In genomic region chr15:99399503-99400245, GRCm38 (mm10) we compare ENCODE assay signal across 7 mouse cellular contexts. TPM values are rescaled to one million over a fixed set of nuclear protein-coding genes. Genes with fewer than 3 reads are reported as not detected.
DNase-seq lines count a peak whose midpoint lies in the region; ATAC-seq lines count a peak whose summit lies in the region.

No protein-coding gene starts in this region.

- H3K27me3 ChIP-seq in heart, embryonic 12.5 days (replicated peaks) = no peaks in the 10 kb centered on the region
- no peaks in the 10 kb centered on the region for H3K27me3 ChIP-seq in midbrain, embryonic 14.5 days (ENCODE audit: control insufficient read depth, insufficient read depth, low read length)
- no peaks in the 10 kb centered on the region for H3K27me3 ChIP-seq in midbrain, embryonic 10.5 days (ENCODE audit: low read depth, poor library complexity, severe bottlenecking)
- H3K27me3 ChIP-seq in heart, embryonic 15.5 days = no peaks in the 10 kb centered on the region

- H3K4me3 ChIP-seq in heart, embryonic 12.5 days = no peak overlapping the region
- H3K4me3 ChIP-seq in midbrain, embryonic 14.5 days (replicated peaks; ENCODE audit: low read depth, low read length) = no peak overlapping the region
- no peak overlapping the region for H3K4me3 ChIP-seq in midbrain, embryonic 10.5 days
- no peak overlapping the region for H3K4me3 ChIP-seq in heart, embryonic 15.5 days

- no peak overlapping the region for H3K27ac ChIP-seq in heart, embryonic 12.5 days (ENCODE audit: poor library complexity, severe bottlenecking)
- H3K27ac ChIP-seq in midbrain, embryonic 14.5 days (replicated peaks; ENCODE audit: low read depth, low read length) = no peak overlapping the region
- H3K27ac ChIP-seq in midbrain, embryonic 10.5 days (replicated peaks) = no peak overlapping the region
- peak overlapping the region; percentile 14; the same call in 1 of the 2 replicates for H3K27ac ChIP-seq in heart, embryonic 15.5 days

- no peak for ATAC-seq in heart, embryonic 12.5 days (ENCODE audit: insufficient number of reproducible peaks, low FRiP score)
- no peak for ATAC-seq in midbrain, embryonic 14.5 days (ENCODE audit: low FRiP score, low TSS enrichment)
- ATAC-seq in heart, embryonic 15.5 days (replicated peaks; ENCODE audit: insufficient number of reproducible peaks, insufficient read depth, low FRiP score, low read depth) = no peak

- 69% methylated on average over 15 of the region's 15 CpGs for WGBS in heart, embryonic 12.5 days
- 70% methylated on average over 15 of the region's 15 CpGs for WGBS in midbrain, embryonic 14.5 days
- WGBS in midbrain, embryonic 10.5 days = 87% methylated on average over 15 of the region's 15 CpGs
- WGBS in heart, embryonic 15.5 days = 60% methylated on average over 15 of the region's 15 CpGs

- H3K9ac ChIP-seq in heart, embryonic 12.5 days = peak overlapping the region; percentile 9; the same call in 1 of the 2 replicates
- no peak overlapping the region for H3K9ac ChIP-seq in midbrain, embryonic 14.5 days (replicated peaks; ENCODE audit: low read length)
- no peak overlapping the region for H3K9ac ChIP-seq in heart, embryonic 15.5 days

- H3K4me2 ChIP-seq in heart, embryonic 12.5 days = no peak overlapping the region
- H3K4me2 ChIP-seq in midbrain, embryonic 14.5 days (ENCODE audit: low read length) = no peak overlapping the region
- H3K4me2 ChIP-seq in heart, embryonic 15.5 days = no peak overlapping the region

- no peak for DNase-seq in heart, adult 8-10 months (ENCODE audit: low spot score)
- peak; percentile 8 for DNase-seq in midbrain, embryonic 14.5 days
- DNase-seq in midbrain, embryonic 10.5 days (ENCODE audit: low spot score) = no peak
- DNase-seq in cerebellum, postnatal 14 days = no peak
- no peak for DNase-seq in left cerebral cortex, adult 8-10 months (ENCODE audit: low spot score in 2 of 2)

- H3K9me3 ChIP-seq in heart, embryonic 12.5 days (replicated peaks) = no peaks in the 10 kb centered on the region
- H3K9me3 ChIP-seq in midbrain, embryonic 14.5 days (ENCODE audit: control insufficient read depth, low read length) = no peaks in the 10 kb centered on the region
- no peaks in the 10 kb centered on the region for H3K9me3 ChIP-seq in midbrain, embryonic 10.5 days (replicated peaks)
- no peaks in the 10 kb centered on the region for H3K9me3 ChIP-seq in heart, embryonic 15.5 days (replicated peaks)

- peaks cover 31% of the 10 kb centered on the region for H3K36me3 ChIP-seq in heart, embryonic 12.5 days
- peaks cover 26% of the 10 kb centered on the region for H3K36me3 ChIP-seq in midbrain, embryonic 14.5 days (ENCODE audit: control insufficient read depth, insufficient read depth, low read length)
- peaks cover 47% of the 10 kb centered on the region for H3K36me3 ChIP-seq in midbrain, embryonic 10.5 days
- H3K36me3 ChIP-seq in heart, embryonic 15.5 days = peaks cover 24% of the 10 kb centered on the region

- peaks cover 53% of the 10 kb centered on the region for H3K4me1 ChIP-seq in heart, embryonic 12.5 days (replicated peaks)
- peaks cover 23% of the 10 kb centered on the region for H3K4me1 ChIP-seq in midbrain, embryonic 14.5 days (ENCODE audit: control insufficient read depth, insufficient read depth, low read length)
- peaks cover 25% of the 10 kb centered on the region for H3K4me1 ChIP-seq in midbrain, embryonic 10.5 days
- peaks cover 49% of the 10 kb centered on the region for H3K4me1 ChIP-seq in heart, embryonic 15.5 days (replicated peaks)

RNA-seq across cellular contexts. Expression of gene Tmbim6, which starts 7.0 kb away (rescaled TPM):
- polyA plus RNA-seq in heart, embryonic 12.5 days (2016; fragmentation: Nextera tagmentation; extraction: Ambion mirVana) = 251 and 253 TPM in 2 replicates
- total RNA-seq in heart, adult 8-10 months (2022) = 100 to 1,000 TPM; 230 to 269 (median 248) TPM
- 233 and 255 TPM in 2 replicates for polyA plus RNA-seq in midbrain, embryonic 14.5 days (2014; fragmentation: Nextera tagmentation; extraction: Ambion mirVana)
- polyA plus RNA-seq in midbrain, embryonic 10.5 days (2016; fragmentation: Nextera tagmentation; extraction: Ambion mirVana) = 288 and 305 TPM in 2 replicates
- polyA plus RNA-seq in heart, embryonic 15.5 days (2015; fragmentation: Nextera tagmentation; extraction: Ambion mirVana) = 221 and 295 TPM in 2 replicates
- total RNA-seq in left cerebral cortex, adult 8-10 months (2022) = 100 to 1,000 TPM; 336 to 365 (median 345) TPM

RNA-seq across cellular contexts. Expression of gene Fmnl3, which starts 29.4 kb away (rescaled TPM):
- polyA plus RNA-seq in heart, embryonic 12.5 days (2016; fragmentation: Nextera tagmentation; extraction: Ambion mirVana) = 17.2 and 21.0 TPM in 2 replicates
- total RNA-seq in heart, adult 8-10 months (2022) = 10 to 100 TPM; 13.2 to 17.9 (median 15.8) TPM
- 6.1 and 7.5 TPM in 2 replicates for polyA plus RNA-seq in midbrain, embryonic 14.5 days (2014; fragmentation: Nextera tagmentation; extraction: Ambion mirVana)
- polyA plus RNA-seq in midbrain, embryonic 10.5 days (2016; fragmentation: Nextera tagmentation; extraction: Ambion mirVana) = 10.9 and 12.6 TPM in 2 replicates
- polyA plus RNA-seq in heart, embryonic 15.5 days (2015; fragmentation: Nextera tagmentation; extraction: Ambion mirVana) = 14.0 and 17.8 TPM in 2 replicates
- 10 to 100 TPM; 10.7 to 14.2 (median 12.7) TPM for total RNA-seq in left cerebral cortex, adult 8-10 months (2022)

RNA-seq across cellular contexts. Expression of gene Nckap5l, which starts 57.9 kb away (rescaled TPM):
- 11.4 and 12.0 TPM in 2 replicates for polyA plus RNA-seq in heart, embryonic 12.5 days (2016; fragmentation: Nextera tagmentation; extraction: Ambion mirVana)
- 1 to 10 TPM; 3.2 to 5.2 (median 4.4) TPM for total RNA-seq in heart, adult 8-10 months (2022)
- 16.8 and 17.6 TPM in 2 replicates for polyA plus RNA-seq in midbrain, embryonic 14.5 days (2014; fragmentation: Nextera tagmentation; extraction: Ambion mirVana)
- 11.0 and 11.3 TPM in 2 replicates for polyA plus RNA-seq in midbrain, embryonic 10.5 days (2016; fragmentation: Nextera tagmentation; extraction: Ambion mirVana)
- 6.8 and 8.0 TPM in 2 replicates for polyA plus RNA-seq in heart, embryonic 15.5 days (2015; fragmentation: Nextera tagmentation; extraction: Ambion mirVana)
- total RNA-seq in left cerebral cortex, adult 8-10 months (2022) = 10 to 100 TPM; 19.1 to 22.9 (median 19.5) TPM
